Mouse (Mus musculus): ENCODE data around the gene Farp2. TPM values are rescaled to one million over a fixed set of nuclear protein-coding genes. Genes with fewer than 3 reads are reported as not detected.

Farp2 gene
- polyA plus RNA-seq (2015; fragmentation: Nextera tagmentation; extraction: Ambion mirVana): 3.8 and 5.1 TPM in 2 replicates

DNA sequence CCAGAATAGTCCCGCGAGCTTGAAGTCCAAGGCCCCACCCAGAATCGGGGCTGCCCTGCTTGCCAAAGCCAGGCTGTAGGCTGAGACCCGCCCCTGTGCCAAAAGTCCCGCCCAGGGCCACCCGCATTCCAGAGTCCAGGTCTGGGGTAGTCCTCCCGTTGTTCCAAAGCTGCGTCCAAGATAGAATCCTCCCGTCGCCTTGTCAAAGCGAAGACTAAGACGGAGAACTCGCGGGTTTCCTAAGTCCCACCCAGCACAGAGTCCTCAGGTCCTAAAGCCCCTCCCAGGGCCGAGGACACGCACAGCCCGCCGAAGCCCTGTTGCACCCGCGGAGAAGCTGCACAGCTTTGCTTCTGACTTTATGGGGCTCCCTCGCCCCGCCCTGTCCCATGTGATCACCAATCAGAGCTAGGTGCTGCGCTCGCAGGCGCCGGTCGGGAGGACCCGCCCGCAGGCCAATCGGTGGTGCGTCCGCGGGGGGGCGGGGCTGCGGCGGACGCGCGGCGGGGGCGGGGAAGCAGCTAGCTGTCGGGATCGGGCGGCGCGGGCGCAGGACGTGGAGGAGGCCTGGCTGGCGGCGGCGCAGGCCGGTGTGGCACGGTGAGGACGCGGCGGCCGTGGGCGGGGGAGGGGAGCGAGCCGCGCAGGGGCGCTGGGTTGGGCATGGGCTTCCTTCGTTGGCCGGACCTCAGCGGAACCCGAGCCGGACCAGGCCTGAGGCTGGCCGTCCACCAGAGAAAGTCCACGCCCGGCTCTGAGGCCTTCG, at the start of gene Farp2:
Gene Farp2 (plus strand): TSS at position 495 of the 766 bp plus-strand sequence.

DNA sequence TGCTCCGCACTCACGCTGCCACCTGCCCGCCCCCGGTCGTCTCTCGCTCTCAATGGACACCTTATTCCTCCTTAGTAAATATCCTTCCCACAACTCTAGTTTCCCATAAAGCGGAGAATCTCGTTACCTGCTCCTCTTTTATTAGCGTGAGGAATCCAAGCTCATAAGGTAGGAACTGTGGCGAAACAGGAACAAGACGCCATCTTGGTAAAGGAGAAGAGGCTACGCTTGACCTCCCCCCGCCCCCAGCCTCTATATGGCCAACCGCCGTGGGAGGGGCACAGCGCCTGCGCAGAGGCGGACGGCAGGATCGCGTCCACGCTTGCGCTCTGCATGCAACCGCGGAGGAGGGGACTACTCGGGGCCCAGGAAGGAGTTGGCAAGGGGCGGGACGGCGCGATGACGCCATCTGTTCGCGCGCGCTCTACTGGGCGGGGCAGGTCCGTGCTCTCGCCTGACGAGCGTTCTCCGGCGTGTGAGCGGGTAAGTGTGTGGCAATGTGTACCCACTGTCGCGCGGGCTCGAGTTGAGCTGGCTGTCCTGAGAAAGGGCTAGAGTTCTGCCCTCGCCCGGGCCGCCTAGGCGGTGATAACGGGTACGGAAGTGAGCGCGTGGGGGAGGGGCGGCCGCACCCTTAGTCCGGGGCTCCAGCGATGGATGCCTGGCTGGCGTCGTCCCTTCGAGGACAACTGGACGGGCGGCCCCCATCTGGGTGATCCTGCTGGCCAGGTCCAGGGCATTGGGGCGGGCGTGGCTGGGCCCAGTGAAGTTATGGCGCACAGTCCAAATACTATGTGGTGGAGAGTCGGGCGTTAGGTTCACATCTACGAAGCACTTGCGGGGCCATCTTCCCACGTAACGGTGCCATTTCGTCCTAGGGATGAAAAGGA, 33.0 kb upstream of the Farp2 start, which contains the start of gene Hdlbp:
Gene Hdlbp (minus strand): TSS at position 230 of the 890 bp plus-strand sequence.

DNA sequence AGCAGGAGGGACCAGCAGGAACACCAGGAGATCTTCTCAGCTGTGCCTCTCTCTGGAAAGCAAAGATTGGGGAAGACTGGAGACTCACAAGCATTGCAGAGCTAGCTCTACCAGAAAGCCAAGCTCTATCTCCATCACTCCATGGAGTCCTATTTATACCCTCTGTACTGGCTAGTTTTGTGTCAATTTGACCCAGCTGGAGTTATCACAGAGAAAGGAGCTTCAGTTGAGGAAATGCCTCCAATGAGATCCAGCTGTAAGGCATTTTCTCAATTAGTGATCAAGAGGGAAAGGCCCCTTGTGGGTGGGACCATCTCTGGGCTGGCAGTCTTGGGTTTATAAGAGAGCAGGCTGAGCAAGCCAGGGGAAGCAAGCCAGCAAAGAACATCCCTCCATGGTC, 146.7 kb downstream of the Farp2 start, which contains the start of gene Stk25:
Gene Stk25 (minus strand): TSS at position 101 of the 400 bp plus-strand sequence.

Other genes with a start within 250 kb of the Farp2 start
- gene Mterf4, start 206.2 kb upstream of the Farp2 start, polyA plus RNA-seq (2015; fragmentation: Nextera tagmentation; extraction: Ambion mirVana): 30.9 and 33.3 TPM in 2 replicates
- 31.6 and 46.4 TPM in 2 replicates for gene Ppp1r7, start 169.2 kb upstream of the Farp2 start, polyA plus RNA-seq (2015; fragmentation: Nextera tagmentation; extraction: Ambion mirVana)
- gene Pask, start 168.6 kb upstream of the Farp2 start, polyA plus RNA-seq (2015; fragmentation: Nextera tagmentation; extraction: Ambion mirVana): 3.3 and 4.2 TPM in 2 replicates
- gene Ano7, start 138.1 kb upstream of the Farp2 start, polyA plus RNA-seq (2015; fragmentation: Nextera tagmentation; extraction: Ambion mirVana): 0.19 and 0.39 TPM in 2 replicates
- gene Hdlbp, start 33.3 kb upstream of the Farp2 start, polyA plus RNA-seq (2015; fragmentation: Nextera tagmentation; extraction: Ambion mirVana): 92.2 and 145 TPM in 2 replicates
- gene Stk25, start 146.6 kb downstream of the Farp2 start, polyA plus RNA-seq (2015; fragmentation: Nextera tagmentation; extraction: Ambion mirVana): 135 and 159 TPM in 2 replicates
- 54.1 and 62.1 TPM in 2 replicates for gene Bok, start 173.6 kb downstream of the Farp2 start, polyA plus RNA-seq (2015; fragmentation: Nextera tagmentation; extraction: Ambion mirVana)
- gene Atg4b, start 239.4 kb downstream of the Farp2 start, polyA plus RNA-seq (2015; fragmentation: Nextera tagmentation; extraction: Ambion mirVana): 64.2 and 79.9 TPM in 2 replicates
- 33.5 and 51.4 TPM in 2 replicates for gene Thap4, start 242.8 kb downstream of the Farp2 start, polyA plus RNA-seq (2015; fragmentation: Nextera tagmentation; extraction: Ambion mirVana)